Mouse (Mus musculus) CH12F3 (cell line): ENCODE data around the gene Arl6ip4.

Experiments
- in situ Hi-C: fragments of 300-500 bp; cut with MboI; formaldehyde crosslinking; loops from 2 replicates; pipeline ENCODE4 v1.14.3; 2020; ENCODE audit warnings: low sequenced_read_pairs

The Arl6ip4 gene

GRCm38 (mm10) chr5:124093120-124093794, 22.6 kb upstream of the Arl6ip4 start:
- in situ Hi-C loops, result loop anchor here (25.0 kb wide), 1 partner anchor 281 kb away; no protein-coding TSS in a partner anchor

GRCm38 (mm10) chr5:124093852-124094604, 21.9 kb upstream of the Arl6ip4 start:
- in situ Hi-C loops, result loop anchor here (25.0 kb wide), 1 partner anchor 282 kb away; no protein-coding TSS in a partner anchor

GRCm38 (mm10) chr5:124095077-124095581, 20.8 kb upstream of the Arl6ip4 start:
- in situ Hi-C loops, result loop anchor here (25.0 kb wide), 1 partner anchor 283 kb away; no protein-coding TSS in a partner anchor

- in situ Hi-C loops, result loop anchor here (25.0 kb wide), 1 partner anchor 283 kb away; no protein-coding TSS in a partner anchor
These were observed 20.2 kb upstream of the Arl6ip4 start, which contains the start of gene Abcb9 for GRCm38 (mm10) chr5:124095596-124096232. Gene Abcb9 (minus strand): TSS chr5:124095798.

- in situ Hi-C loops, result loop anchor here (25.0 kb wide), 1 partner anchor 287 kb away; no protein-coding TSS in a partner anchor
These were observed 17.0 kb upstream of the Arl6ip4 start for GRCm38 (mm10) chr5:124098923-124099322.

- in situ Hi-C loops, result no loop called here
These were observed 15.5 kb upstream of the Arl6ip4 start for GRCm38 (mm10) chr5:124100128-124101044.

GRCm38 (mm10) chr5:124102326-124102725, 13.6 kb upstream of the Arl6ip4 start:
- in situ Hi-C loops, result no loop called here

GRCm38 (mm10) chr5:124103020-124103419, 12.9 kb upstream of the Arl6ip4 start:
- in situ Hi-C loops, result no loop called here

- in situ Hi-C loops, result no loop called here
These were observed 12.3 kb upstream of the Arl6ip4 start for GRCm38 (mm10) chr5:124103552-124103951.

- in situ Hi-C loops, result no loop called here
These were observed 4.7 kb upstream of the Arl6ip4 start for GRCm38 (mm10) chr5:124111077-124111741.

GRCm38 (mm10) chr5:124111742-124112497, 4.0 kb upstream of the Arl6ip4 start, which contains the start of gene Ogfod2:
Gene Ogfod2 (plus strand): TSS chr5:124112297.
- in situ Hi-C loops, result no loop called here

- in situ Hi-C loops, result no loop called here
These were observed 3.4 kb upstream of the Arl6ip4 start for GRCm38 (mm10) chr5:124112531-124112930.

- in situ Hi-C loops, result no loop called here
These were observed 2.9 kb upstream of the Arl6ip4 start for GRCm38 (mm10) chr5:124113030-124113429.

- in situ Hi-C loops, result no loop called here
These were observed 1.4 kb upstream of the Arl6ip4 start for GRCm38 (mm10) chr5:124114276-124115025.

GRCm38 (mm10) chr5:124115531-124115930, 358 bp upstream of the Arl6ip4 start:
- in situ Hi-C loops, result no loop called here

- in situ Hi-C loops, result no loop called here
These were observed 3.3 kb downstream of the Arl6ip4 start for GRCm38 (mm10) chr5:124119204-124119603.

- in situ Hi-C loops, result no loop called here
These were observed 6.5 kb downstream of the Arl6ip4 start for GRCm38 (mm10) chr5:124122357-124122756.

GRCm38 (mm10) chr5:124125093-124125492, 9.2 kb downstream of the Arl6ip4 start:
- in situ Hi-C loops, result no loop called here
